Mouse (Mus musculus) A20 (cell line): ENCODE results near the gene Itga6.
"Not testable (repeated sequence)": the region's sequence is repeated elsewhere in the genome, so short reads cannot be mapped to it uniquely, and the experiment has no call there.

Experiments used
- DNase-seq: peaks from one replicate; pipeline ENCODE4 v3.0.0-alpha.2; 2011; ENCODE audit warnings: low read depth, low spot score

Gene Itga6

DNA sequence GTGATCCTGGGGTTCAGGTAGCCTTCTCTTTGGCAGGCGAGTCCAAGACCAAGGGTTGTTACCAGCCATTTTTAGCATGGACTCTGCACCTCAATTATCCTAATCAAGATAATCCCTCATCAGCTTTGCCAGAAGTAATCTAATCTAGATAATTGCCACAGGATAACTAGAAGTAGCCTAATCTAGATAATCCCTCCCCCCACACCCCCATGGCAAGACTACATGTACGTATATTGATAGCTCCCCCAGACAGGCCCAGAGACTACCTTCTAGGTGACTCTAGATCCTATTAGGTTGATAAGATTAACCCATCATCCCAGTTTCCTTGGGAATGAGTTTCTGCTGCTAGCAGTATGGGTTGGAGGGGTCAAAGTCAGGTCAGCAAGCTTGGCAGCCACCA is 146.1 kb downstream of the Itga6 start:
- no peak for DNase-seq

- DNase-seq = no peak
Observed at GRCm38 (mm10) chr2:71892741-71893349, 147.4 kb downstream of the Itga6 start.

DNA sequence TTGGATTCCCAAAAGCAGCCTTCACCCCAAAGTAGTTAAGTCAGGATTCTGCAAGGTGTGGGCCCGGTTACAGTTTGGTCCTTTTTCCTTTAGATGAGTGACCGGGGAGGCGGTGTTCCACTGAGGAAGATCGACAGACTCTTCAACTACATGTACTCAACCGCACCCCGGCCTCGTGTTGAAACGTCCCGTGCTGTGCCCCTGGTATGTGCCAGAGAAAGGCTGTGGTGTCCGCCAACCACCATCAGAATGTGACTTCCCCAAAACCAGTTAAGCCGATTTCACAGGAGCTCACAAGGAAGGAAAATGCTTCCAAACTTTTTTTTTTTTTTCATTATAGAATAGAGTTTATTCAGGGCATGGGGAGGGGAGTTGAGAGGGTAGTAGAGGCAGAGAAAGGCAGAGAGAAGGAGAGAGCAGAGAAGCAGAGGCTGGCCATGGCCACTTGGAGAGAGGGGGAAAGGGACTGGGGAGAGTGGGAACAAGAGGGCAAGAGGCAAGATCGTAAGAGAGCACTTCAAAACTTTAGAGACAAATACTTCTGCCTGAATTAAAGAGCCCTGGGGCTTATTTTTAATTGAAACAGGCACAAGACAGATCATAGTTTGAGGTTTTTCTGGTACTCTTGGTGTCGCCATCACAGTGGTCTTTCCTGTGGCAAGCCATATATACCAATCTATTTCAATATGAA is 150.3 kb downstream of the Itga6 start:
- no peak for DNase-seq

DNA sequence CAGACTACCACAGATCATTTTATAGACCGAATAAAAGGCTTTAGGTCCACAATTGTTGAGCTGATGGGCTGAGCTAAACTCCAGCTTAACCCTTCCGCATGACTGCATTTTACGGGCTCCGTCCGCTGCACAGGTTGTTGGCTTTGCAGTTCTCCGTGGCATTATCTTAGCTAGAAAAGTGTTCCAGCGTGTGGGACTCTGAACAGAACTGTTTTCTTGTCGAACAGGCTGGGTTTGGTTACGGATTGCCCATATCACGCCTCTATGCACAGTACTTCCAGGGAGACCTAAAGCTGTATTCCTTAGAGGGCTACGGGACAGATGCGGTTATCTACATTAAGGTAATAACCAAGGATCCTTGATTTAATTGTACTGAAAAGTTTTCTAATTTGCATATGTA is 152.0 kb downstream of the Itga6 start:
- DNase-seq = no peak

GRCm38 (mm10) chr2:71898335-71898856 is 153.0 kb downstream of the Itga6 start:
- peak; percentile 40 for DNase-seq

DNA sequence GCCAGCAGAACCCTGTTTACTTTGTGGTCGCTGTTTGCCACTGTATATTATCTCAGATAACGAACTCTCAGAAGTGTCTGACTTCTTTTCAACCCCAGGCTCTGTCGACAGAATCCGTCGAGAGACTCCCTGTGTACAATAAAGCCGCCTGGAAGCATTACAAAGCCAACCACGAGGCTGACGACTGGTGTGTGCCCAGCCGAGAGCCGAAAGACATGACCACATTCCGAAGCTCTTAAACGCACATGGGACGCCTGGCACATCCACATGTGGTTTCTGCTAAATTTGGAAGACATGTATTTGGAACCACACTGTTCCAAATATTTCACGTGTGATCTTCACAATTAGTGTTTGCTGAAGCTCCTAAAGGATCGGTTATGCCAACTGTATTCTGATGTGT is 154.5 kb downstream of the Itga6 start:
- no peak for DNase-seq

DNA sequence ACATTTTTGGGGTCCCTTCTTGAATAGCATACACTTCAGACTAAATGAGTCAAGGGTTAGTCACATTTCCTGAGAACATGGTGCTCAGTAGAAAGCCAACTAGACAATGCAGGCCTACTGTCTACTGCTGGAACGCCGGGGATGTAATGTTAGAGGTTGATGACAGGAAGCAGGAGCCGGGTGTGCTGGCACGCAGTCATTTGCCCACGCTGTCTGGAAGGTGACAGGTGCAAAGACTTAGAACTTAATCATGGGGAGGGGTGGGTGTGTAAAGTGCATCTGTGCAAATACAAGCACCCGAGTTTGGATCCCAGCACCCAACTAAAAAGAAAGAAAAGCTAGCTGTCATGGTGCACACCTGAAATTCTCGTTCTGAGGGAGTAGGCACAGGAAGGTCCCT is 159.7 kb downstream of the Itga6 start:
- DNase-seq = no peak

- DNase-seq = not testable (repeated sequence)
Observed at GRCm38 (mm10) chr2:71906356-71906755, 160.9 kb downstream of the Itga6 start.
